ENCODE assay signal across 8 mouse cellular contexts in genomic region chr13:23576351-23576881, GRCm38 (mm10). TPM values are rescaled to one million over a fixed set of nuclear protein-coding genes. Genes with fewer than 3 reads are reported as not detected.
DNase-seq lines count a peak whose midpoint lies in the region; ATAC-seq and TF ChIP-seq lines count a peak whose summit lies in the region.

No protein-coding gene starts in this region.

- H3K4me1 ChIP-seq in heart, adult 2 months (ENCODE audit: control insufficient read depth, insufficient read depth, low read length): peaks cover 4% of the 10 kb centered on the region
- 0 out of 2 replicates have a peak, but pooled peaks cover 2% of the 10 kb centered on the region for H3K4me1 ChIP-seq in brown adipose tissue, adult 24 weeks (ENCODE audit: control insufficient read depth, insufficient read depth, insufficient read length, low read length)
- H3K4me1 ChIP-seq in hindbrain, embryonic 12.5 days: peaks cover 29% of the 10 kb centered on the region
- peaks cover 30% of the 10 kb centered on the region for H3K4me1 ChIP-seq in midbrain, embryonic 14.5 days (ENCODE audit: control insufficient read depth, insufficient read depth, low read length)

- no peak for DNase-seq in heart, adult 2 months
- no peak for DNase-seq in heart, postnatal 14 days
- DNase-seq in midbrain, embryonic 14.5 days: no peak
- no peak for DNase-seq in ovary, postnatal 36 days (ENCODE audit: low spot score)
- DNase-seq in thymus, adult 18-20 months: no peak
- DNase-seq in frontal cortex, postnatal 10 days (ENCODE audit: low spot score in 2 of 2): no peak

- TF ChIP-seq CTCF in heart, adult 2 months (IDR thresholded peaks at IDR 0.05): no peak

- H3K79me2 ChIP-seq in heart, adult 2 months (replicated peaks; ENCODE audit: control insufficient read depth, insufficient read depth, low read length): no peaks in the 10 kb centered on the region

- no peaks in the 10 kb centered on the region for H3K9me3 ChIP-seq in hindbrain, embryonic 12.5 days (replicated peaks)
- H3K9me3 ChIP-seq in midbrain, embryonic 14.5 days (ENCODE audit: control insufficient read depth, low read length): no peaks in the 10 kb centered on the region

- H3K4me3 ChIP-seq in heart, adult 2 months: peak overlapping the region; percentile 33; the same call in 1 of the 2 replicates
- H3K4me3 ChIP-seq in brown adipose tissue, adult 24 weeks (ENCODE audit: insufficient read depth, low read depth, low read length): 0 out of 2 replicates have a peak overlapping the region, but pooled peaks have one; percentile 6
- H3K4me3 ChIP-seq in hindbrain, embryonic 12.5 days: peak overlapping the region; percentile 44
- peak overlapping the region; percentile 36 for H3K4me3 ChIP-seq in midbrain, embryonic 14.5 days (replicated peaks; ENCODE audit: low read depth, low read length)

- peak overlapping the region; percentile 73 for H3K4me2 ChIP-seq in hindbrain, embryonic 12.5 days (replicated peaks)
- H3K4me2 ChIP-seq in midbrain, embryonic 14.5 days (ENCODE audit: low read length): peak overlapping the region; percentile 59

- no peaks in the 10 kb centered on the region for H3K27me3 ChIP-seq in heart, adult 2 months (ENCODE audit: control insufficient read depth, insufficient read depth, low read length)
- no peaks in the 10 kb centered on the region for H3K27me3 ChIP-seq in hindbrain, embryonic 12.5 days
- H3K27me3 ChIP-seq in midbrain, embryonic 14.5 days (ENCODE audit: control insufficient read depth, insufficient read depth, low read length): no peaks in the 10 kb centered on the region

- no peak overlapping the region for H3K27ac ChIP-seq in heart, adult 2 months
- no peak overlapping the region for H3K27ac ChIP-seq in brown adipose tissue, adult 24 weeks (replicated peaks; ENCODE audit: low read depth, low read length)
- H3K27ac ChIP-seq in hindbrain, embryonic 12.5 days: peak overlapping the region; percentile 83
- peak overlapping the region; percentile 49; the same call in 1 of the 2 replicates for H3K27ac ChIP-seq in midbrain, embryonic 14.5 days (replicated peaks; ENCODE audit: low read depth, low read length)

- WGBS in heart, adult 2 months: 61% methylated on average over 7 of the region's 7 CpGs
- 4% methylated on average over 7 of the region's 7 CpGs for WGBS in hindbrain, embryonic 12.5 days
- WGBS in midbrain, embryonic 14.5 days: 2% methylated on average over 7 of the region's 7 CpGs

- H3K9ac ChIP-seq in heart, adult 2 months (ENCODE audit: low read depth, low read length): no peak overlapping the region
- H3K9ac ChIP-seq in hindbrain, embryonic 12.5 days: peak overlapping the region; percentile 63
- peak overlapping the region; percentile 30; the same call in 1 of the 2 replicates for H3K9ac ChIP-seq in midbrain, embryonic 14.5 days (replicated peaks; ENCODE audit: low read length)

- no peak for ATAC-seq in hindbrain, embryonic 12.5 days (ENCODE audit: low FRiP score)
- no peak for ATAC-seq in midbrain, embryonic 14.5 days (ENCODE audit: low FRiP score, low TSS enrichment)

- no peak for TF ChIP-seq EP300 in heart, adult 2 months (IDR thresholded peaks at IDR 0.05; ENCODE audit: insufficient read depth, low read depth, low read length)

- intact Hi-C loops in heart, adult 2 months (cut with DNase I): no loop called here
- intact Hi-C loops in heart, postnatal 14 days (cut with DNase I): no loop called here

- TF ChIP-seq POLR2A in heart, adult 2 months (IDR thresholded peaks at IDR 0.05; ENCODE audit: insufficient read depth, low read depth, low read length): no peak

- peaks cover 6% of the 10 kb centered on the region for H3K36me3 ChIP-seq in heart, adult 2 months (ENCODE audit: control insufficient read depth, insufficient read depth, low read length)
- no peaks in the 10 kb centered on the region for H3K36me3 ChIP-seq in hindbrain, embryonic 12.5 days
- H3K36me3 ChIP-seq in midbrain, embryonic 14.5 days (ENCODE audit: control insufficient read depth, insufficient read depth, low read length): no peaks in the 10 kb centered on the region

RNA-seq across cellular contexts. Expression of gene Hist1h3d, which starts 0.9 kb away (rescaled TPM):
- 1 to 10 TPM; 1.5 to 2.3 TPM for total RNA-seq in heart, adult 2 months (2021)
- 1.1 and 1.6 TPM in 2 replicates for polyA plus RNA-seq in heart, adult 2 months (2012; rRNA removed)
- 10 to 100 TPM in 1 of 2 experiments, 1 to 10 TPM in 1; 7.8 to 17.6 TPM for total RNA-seq in heart, postnatal 14 days (2021)
- polyA plus RNA-seq in brown adipose tissue, adult 24 weeks (2012; ENCODE audit: insufficient read depth, insufficient read length, missing spikeins): 1.1 and 2.5 TPM in 2 replicates
- 2.2 and 4.8 TPM in 2 replicates for polyA plus RNA-seq in hindbrain, embryonic 12.5 days (2016; fragmentation: Nextera tagmentation; extraction: Ambion mirVana)
- polyA plus RNA-seq in midbrain, embryonic 14.5 days (2014; fragmentation: Nextera tagmentation; extraction: Ambion mirVana): 1.6 and 2.0 TPM in 2 replicates

RNA-seq across cellular contexts. Expression of gene Hist1h2ad, which starts 2.2 kb away (rescaled TPM):
- 1 to 10 TPM; 1.4 to 2.8 TPM for total RNA-seq in heart, adult 2 months (2021)
- 0.61 TPM in 1 of 2 replicates, not detected in the other for polyA plus RNA-seq in heart, adult 2 months (2012; rRNA removed)
- total RNA-seq in heart, postnatal 14 days (2021): 10 to 100 TPM; 15.1 to 24.5 TPM
- polyA plus RNA-seq in brown adipose tissue, adult 24 weeks (2012; ENCODE audit: insufficient read depth, insufficient read length, missing spikeins): not detected in 2 replicates
- 0.46 and 2.5 TPM in 2 replicates for polyA plus RNA-seq in hindbrain, embryonic 12.5 days (2016; fragmentation: Nextera tagmentation; extraction: Ambion mirVana)
- polyA plus RNA-seq in midbrain, embryonic 14.5 days (2014; fragmentation: Nextera tagmentation; extraction: Ambion mirVana): 2.1 and 2.2 TPM in 2 replicates

RNA-seq across cellular contexts. Expression of gene Hist1h2bf, which starts 2.4 kb away (rescaled TPM):
- 1 to 10 TPM; 5.2 to 8.4 TPM for total RNA-seq in heart, adult 2 months (2021)
- 1.00 TPM in 1 of 2 replicates, not detected in the other for polyA plus RNA-seq in heart, adult 2 months (2012; rRNA removed)
- total RNA-seq in heart, postnatal 14 days (2021): 10 to 100 TPM; 45.4 to 89.0 TPM
- polyA plus RNA-seq in brown adipose tissue, adult 24 weeks (2012; ENCODE audit: insufficient read depth, insufficient read length, missing spikeins): 4.4 TPM in 1 of 2 replicates, not detected in the other
- 4.4 and 7.2 TPM in 2 replicates for polyA plus RNA-seq in hindbrain, embryonic 12.5 days (2016; fragmentation: Nextera tagmentation; extraction: Ambion mirVana)
- polyA plus RNA-seq in midbrain, embryonic 14.5 days (2014; fragmentation: Nextera tagmentation; extraction: Ambion mirVana): 1.5 and 2.7 TPM in 2 replicates

RNA-seq across cellular contexts. Expression of gene Hist1h4d, which starts 5.0 kb away (rescaled TPM):
- total RNA-seq in heart, adult 2 months (2021): 10 to 100 TPM; 47.3 to 51.7 TPM
- polyA plus RNA-seq in heart, adult 2 months (2012; rRNA removed): 1.7 and 2.5 TPM in 2 replicates
- total RNA-seq in heart, postnatal 14 days (2021): 100 to 1,000 TPM in 1 of 2 experiments, 10 to 100 TPM in 1; 92.0 to 119 TPM
- polyA plus RNA-seq in brown adipose tissue, adult 24 weeks (2012; ENCODE audit: insufficient read depth, insufficient read length, missing spikeins): not detected in 2 replicates
- 66.9 and 82.3 TPM in 2 replicates for polyA plus RNA-seq in hindbrain, embryonic 12.5 days (2016; fragmentation: Nextera tagmentation; extraction: Ambion mirVana)
- polyA plus RNA-seq in midbrain, embryonic 14.5 days (2014; fragmentation: Nextera tagmentation; extraction: Ambion mirVana): 38.1 and 40.0 TPM in 2 replicates

RNA-seq across cellular contexts. Expression of gene Hist1h2bg, which starts 5.2 kb away (rescaled TPM):
- total RNA-seq in heart, adult 2 months (2021): 10 to 100 TPM; 16.4 to 19.5 TPM
- 3.3 TPM in 2 replicates for polyA plus RNA-seq in heart, adult 2 months (2012; rRNA removed)
- 100 to 1,000 TPM; 100 to 175 TPM for total RNA-seq in heart, postnatal 14 days (2021)
- not detected in 2 replicates for polyA plus RNA-seq in brown adipose tissue, adult 24 weeks (2012; ENCODE audit: insufficient read depth, insufficient read length, missing spikeins)
- polyA plus RNA-seq in hindbrain, embryonic 12.5 days (2016; fragmentation: Nextera tagmentation; extraction: Ambion mirVana): 4.8 and 7.1 TPM in 2 replicates
- polyA plus RNA-seq in midbrain, embryonic 14.5 days (2014; fragmentation: Nextera tagmentation; extraction: Ambion mirVana): 1.4 and 2.6 TPM in 2 replicates

Comparison
In these comparisons a context has a peak if more than half of its experiments do, and no peak if none do; other contexts are left out.
1. H3K27ac ChIP-seq: peak in hindbrain, embryonic 12.5 days (single experiment) and midbrain, embryonic 14.5 days (single experiment); none in heart, adult 2 months (single experiment) and brown adipose tissue, adult 24 weeks (single experiment).
2. Peak in every context shown above with its lines, with median percentiles within 50 percentile points of each other: H3K4me3 ChIP-seq.